ENCODE assay signal across 8 mouse cellular contexts in the genomic region with DNA sequence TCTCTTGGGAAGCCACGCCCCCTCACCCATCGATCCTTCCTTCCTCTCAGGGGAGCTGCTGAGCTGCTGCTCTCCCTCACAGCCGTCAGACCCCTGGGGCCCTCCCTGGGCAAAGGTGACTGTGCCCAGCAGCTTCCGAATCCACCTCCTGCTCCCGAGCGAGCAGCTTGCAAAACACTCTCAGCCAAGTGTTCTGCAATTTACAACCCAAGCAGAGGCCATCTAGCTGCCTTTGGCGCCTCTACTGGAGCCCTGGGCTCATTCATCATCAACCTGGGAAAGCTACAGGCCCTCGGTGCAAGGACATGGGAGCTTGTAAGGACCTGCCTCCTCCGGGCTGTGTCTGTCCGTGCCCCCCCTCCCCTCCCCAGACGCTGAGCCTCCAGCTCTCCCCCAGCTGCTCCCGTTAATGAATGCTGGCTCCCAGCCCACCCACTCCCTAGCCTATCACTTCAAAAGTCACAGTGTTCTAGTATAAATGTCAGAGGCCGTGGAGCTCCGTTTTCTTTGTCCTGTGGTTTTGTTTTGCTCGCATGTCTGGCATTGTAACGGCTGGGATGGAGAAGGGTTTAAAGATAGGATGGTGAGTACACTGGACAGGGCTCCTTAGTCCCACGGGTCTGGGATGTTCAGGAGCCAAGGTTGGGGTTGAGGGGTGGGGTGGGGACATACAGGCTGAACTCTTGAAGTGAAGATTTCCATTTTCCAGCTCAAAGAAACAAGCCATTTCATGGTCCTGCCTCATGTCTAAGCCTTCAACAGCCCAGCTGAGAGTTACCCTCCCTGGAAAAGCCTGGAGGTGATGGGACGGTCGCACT. TPM values are rescaled to one million over a fixed set of nuclear protein-coding genes. Genes with fewer than 3 reads are reported as not detected.
A peak's percentile ranks its signal among the peaks of the same experiment; 100 is the strongest.
DNase-seq lines count a peak whose midpoint lies in the region; ATAC-seq lines count a peak whose summit lies in the region.

No protein-coding gene starts in this region.

- H3K4me1 ChIP-seq in forebrain, embryonic 14.5 days (ENCODE audit: control insufficient read depth, insufficient read depth, low read length), result peaks cover 10% of the 10 kb centered on the region
- peaks cover 26% of the 10 kb centered on the region for H3K4me1 ChIP-seq in hindbrain, embryonic 14.5 days (replicated peaks; ENCODE audit: control insufficient read depth, insufficient read depth, low read length)
- peaks cover 22% of the 10 kb centered on the region for H3K4me1 ChIP-seq in limb, embryonic 15.5 days
- peaks cover 32% of the 10 kb centered on the region for H3K4me1 ChIP-seq in midbrain, embryonic 15.5 days

- WGBS in forebrain, embryonic 14.5 days, result 11% methylated on average over 19 of the region's 19 CpGs
- WGBS in hindbrain, embryonic 14.5 days, result 7% methylated on average over 19 of the region's 19 CpGs
- 11% methylated on average over 19 of the region's 19 CpGs for WGBS in limb, embryonic 15.5 days
- WGBS in midbrain, embryonic 15.5 days, result 10% methylated on average over 19 of the region's 19 CpGs

- peak overlapping the region; percentile 33; the same call in 1 of the 2 replicates for H3K27ac ChIP-seq in forebrain, embryonic 14.5 days (ENCODE audit: low read depth, low read length)
- H3K27ac ChIP-seq in hindbrain, embryonic 14.5 days, result peak overlapping the region; percentile 40
- no peak overlapping the region for H3K27ac ChIP-seq in limb, embryonic 15.5 days
- peak overlapping the region; percentile 68 for H3K27ac ChIP-seq in midbrain, embryonic 15.5 days

- DNase-seq in heart, adult 18-20 months, result peak; percentile 42 to 49
- DNase-seq in heart, adult 8-10 months (ENCODE audit: low spot score), result no peak
- peak; percentile 7 for DNase-seq in cerebellum, adult 11 months
- DNase-seq in forebrain, embryonic 14.5 days (ENCODE audit: low spot score), result peak; percentile 74
- DNase-seq in hindbrain, embryonic 14.5 days (ENCODE audit: low spot score), result peak; percentile 68

- H3K4me3 ChIP-seq in forebrain, embryonic 14.5 days (ENCODE audit: low read depth, low read length), result no peak overlapping the region
- no peak overlapping the region for H3K4me3 ChIP-seq in hindbrain, embryonic 14.5 days (replicated peaks; ENCODE audit: low read length)
- peak overlapping the region; percentile 21; the same call in 1 of the 2 replicates for H3K4me3 ChIP-seq in limb, embryonic 15.5 days
- peak overlapping the region; percentile 6; the same call in 1 of the 2 replicates for H3K4me3 ChIP-seq in midbrain, embryonic 15.5 days

- no peaks in the 10 kb centered on the region for H3K27me3 ChIP-seq in forebrain, embryonic 14.5 days (replicated peaks; ENCODE audit: control insufficient read depth, insufficient read depth, low read length)
- no peaks in the 10 kb centered on the region for H3K27me3 ChIP-seq in hindbrain, embryonic 14.5 days (ENCODE audit: control insufficient read depth, insufficient read depth, low read length)
- no peaks in the 10 kb centered on the region for H3K27me3 ChIP-seq in limb, embryonic 15.5 days
- no peaks in the 10 kb centered on the region for H3K27me3 ChIP-seq in midbrain, embryonic 15.5 days (replicated peaks)

- H3K36me3 ChIP-seq in forebrain, embryonic 14.5 days (ENCODE audit: control insufficient read depth, insufficient read depth, low read length), result no peaks in the 10 kb centered on the region
- H3K36me3 ChIP-seq in hindbrain, embryonic 14.5 days (replicated peaks; ENCODE audit: control insufficient read depth, insufficient read depth), result no peaks in the 10 kb centered on the region
- H3K36me3 ChIP-seq in limb, embryonic 15.5 days, result no peaks in the 10 kb centered on the region
- no peaks in the 10 kb centered on the region for H3K36me3 ChIP-seq in midbrain, embryonic 15.5 days (replicated peaks)

- no peaks in the 10 kb centered on the region for H3K9me3 ChIP-seq in forebrain, embryonic 14.5 days (replicated peaks; ENCODE audit: control insufficient read depth, low read length)
- no peaks in the 10 kb centered on the region for H3K9me3 ChIP-seq in hindbrain, embryonic 14.5 days (ENCODE audit: control insufficient read depth, low read length)
- no peaks in the 10 kb centered on the region for H3K9me3 ChIP-seq in limb, embryonic 15.5 days
- no peaks in the 10 kb centered on the region for H3K9me3 ChIP-seq in midbrain, embryonic 15.5 days

- ATAC-seq in forebrain, embryonic 14.5 days, result peak; percentile 84
- peak; percentile 85 for ATAC-seq in hindbrain, embryonic 14.5 days (ENCODE audit: low FRiP score)
- peak; percentile 41; the same call in 1 of the 2 replicates for ATAC-seq in limb, embryonic 15.5 days (ENCODE audit: insufficient number of reproducible peaks, low FRiP score, low TSS enrichment, low read depth)
- ATAC-seq in midbrain, embryonic 15.5 days (replicated peaks), result peak; percentile 80
- ATAC-seq in erythroid progenitor cell, adult 5-6 weeks (replicated peaks; ENCODE audit: low FRiP score, poor library complexity, severe bottlenecking), result no peak

- no peak overlapping the region for H3K9ac ChIP-seq in forebrain, embryonic 14.5 days (ENCODE audit: low read length)
- H3K9ac ChIP-seq in hindbrain, embryonic 14.5 days, result peak overlapping the region; percentile 39; the same call in 1 of the 2 replicates
- H3K9ac ChIP-seq in limb, embryonic 15.5 days, result 0 out of 2 replicates have a peak overlapping the region, but pooled peaks have one; percentile 37
- H3K9ac ChIP-seq in midbrain, embryonic 15.5 days, result peak overlapping the region; percentile 26; the same call in 1 of the 2 replicates

- peak overlapping the region; percentile 42 for H3K4me2 ChIP-seq in forebrain, embryonic 14.5 days (ENCODE audit: low read length)
- peak overlapping the region; percentile 44 for H3K4me2 ChIP-seq in hindbrain, embryonic 14.5 days (replicated peaks)
- peak overlapping the region; percentile 47 for H3K4me2 ChIP-seq in limb, embryonic 15.5 days
- peak overlapping the region; percentile 47 for H3K4me2 ChIP-seq in midbrain, embryonic 15.5 days

RNA-seq across cellular contexts. Expression of a gene that starts 35.2 kb away (rescaled TPM):
- total RNA-seq in heart, adult 18-20 months (2021), result under 1 TPM; 0.27 to 0.87 TPM
- total RNA-seq in heart, adult 8-10 months (2022), result 1 to 10 TPM in 1 of 4 experiments, under 1 TPM in 2, not detected in 1; 0.13 to 1.9 (median 0.37) TPM
- 0.08 and 0.16 TPM in 2 replicates for polyA plus RNA-seq in forebrain, embryonic 14.5 days (2014; fragmentation: Nextera tagmentation; extraction: Ambion mirVana)
- 0.32 and 0.61 TPM in 2 replicates for polyA plus RNA-seq in hindbrain, embryonic 14.5 days (2014; fragmentation: Nextera tagmentation; extraction: Ambion mirVana)
- 0.64 and 1.3 TPM in 2 replicates for polyA plus RNA-seq in limb, embryonic 15.5 days (2015; fragmentation: Nextera tagmentation; extraction: Ambion mirVana)
- polyA plus RNA-seq in midbrain, embryonic 15.5 days (2015; fragmentation: Nextera tagmentation; extraction: Ambion mirVana), result 0.19 and 0.32 TPM in 2 replicates
- not detected in 2 replicates for total RNA-seq in erythroid progenitor cell, adult 5-6 weeks (2015; ENCODE audit: low replicate concordance)
- not detected in 2 replicates for total RNA-seq in erythroid progenitor cell, adult 5-6 weeks (2017; ENCODE audit: low replicate concordance)

Comparison
In these comparisons a context has a peak if more than half of its experiments do, and no peak if none do; other contexts are left out.
1. H3K4me3 ChIP-seq: peak in limb, embryonic 15.5 days (single experiment) and midbrain, embryonic 15.5 days (single experiment); none in forebrain, embryonic 14.5 days (single experiment) and hindbrain, embryonic 14.5 days (single experiment).
2. Peak in every context shown above with its lines, with median percentiles within 50 percentile points of each other: H3K4me2 ChIP-seq.